Mouse (Mus musculus) 3T3-L1 (cell line): Measurements from ENCODE around the gene Dlk1.

Experiments
- DNase-seq: peaks from one replicate; pipeline ENCODE4 v3.0.0-alpha.2; 2015; ENCODE audit warnings: low read depth, low spot score

Dlk1 gene

DNA sequence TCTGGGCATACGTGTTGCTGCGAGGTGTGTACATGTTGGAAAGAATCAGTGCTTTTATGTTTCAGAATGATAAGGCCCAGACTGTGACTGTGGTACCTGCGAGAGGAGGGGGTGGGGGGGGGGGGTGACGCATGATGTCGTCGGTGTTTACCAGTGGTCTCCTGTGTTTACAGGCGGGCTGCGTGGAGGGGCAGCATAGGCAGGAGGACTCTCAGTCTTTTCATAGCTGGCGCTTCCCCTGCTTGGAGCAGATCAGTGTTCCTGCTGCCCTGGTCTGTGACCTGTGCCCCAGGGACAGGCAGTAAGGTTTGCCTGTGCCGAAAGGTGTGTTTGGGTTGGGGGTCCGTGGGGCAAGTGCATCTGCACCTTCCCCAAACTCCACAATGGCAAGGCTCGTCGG, at the start of gene Dlk1:
TSS of gene Dlk1 (plus strand) at position 232 of the 400 bp plus-strand sequence.
- no peak for DNase-seq

DNA sequence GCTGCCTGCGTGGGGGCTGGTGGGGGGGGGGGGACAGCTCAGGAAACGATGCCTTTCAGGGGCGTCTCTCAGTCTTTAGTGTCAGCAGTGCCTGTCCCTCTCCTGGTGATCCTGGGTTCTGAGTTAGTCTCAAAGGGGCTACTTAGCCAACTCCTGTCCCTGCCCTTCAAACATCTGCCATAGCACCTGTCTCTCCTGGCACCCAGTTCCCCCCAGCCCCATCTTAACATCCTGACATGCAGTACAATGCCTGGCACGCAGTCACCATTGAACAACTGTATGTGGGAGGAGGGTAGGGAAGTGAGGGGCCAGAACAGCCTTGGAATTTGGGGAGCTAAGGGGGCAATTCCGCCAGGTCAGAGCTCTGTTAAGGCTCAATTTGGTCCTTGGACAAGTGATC, 49.7 kb upstream of the Dlk1 start:
- DNase-seq: no peak

DNA sequence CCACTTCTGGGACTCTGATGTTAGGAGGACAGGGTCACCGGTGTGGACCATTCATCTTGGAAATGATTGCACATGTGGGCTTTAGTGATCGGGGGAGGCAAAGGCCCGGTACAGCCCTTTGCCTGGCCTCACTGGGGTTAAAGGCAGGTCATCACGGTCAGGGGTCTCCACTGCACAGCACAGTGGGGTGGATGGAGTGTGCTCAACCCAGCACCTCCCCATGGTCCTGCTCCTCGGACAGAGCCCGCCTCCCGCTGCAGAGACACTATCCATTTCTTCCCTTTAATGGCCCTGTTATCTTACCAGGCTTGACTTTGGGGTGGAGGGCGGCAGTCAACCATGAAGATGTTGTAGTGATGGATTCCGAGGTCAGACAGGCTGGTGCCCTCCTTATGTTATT, 48.9 kb upstream of the Dlk1 start:
- DNase-seq: no peak

DNA sequence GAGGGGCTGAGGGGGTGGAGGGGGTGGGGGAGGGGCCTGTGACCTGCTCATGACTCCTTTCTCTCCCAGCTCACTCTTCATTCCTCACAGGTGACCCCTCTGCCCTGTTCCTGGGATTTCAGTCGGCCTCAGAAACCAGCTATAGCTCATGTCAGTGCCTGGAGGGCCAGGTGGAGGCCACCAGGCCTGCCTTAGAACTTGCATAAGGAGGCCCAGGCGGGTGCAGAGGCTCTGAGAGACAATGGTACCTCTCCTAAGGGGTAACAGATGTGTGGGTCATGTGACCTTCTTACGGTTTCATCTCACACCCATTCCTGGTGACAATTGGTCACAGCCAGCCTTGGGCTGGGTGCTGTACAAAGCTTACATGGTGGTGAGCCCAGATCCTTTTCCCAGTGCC, 46.6 kb upstream of the Dlk1 start:
- DNase-seq: no peak

DNA sequence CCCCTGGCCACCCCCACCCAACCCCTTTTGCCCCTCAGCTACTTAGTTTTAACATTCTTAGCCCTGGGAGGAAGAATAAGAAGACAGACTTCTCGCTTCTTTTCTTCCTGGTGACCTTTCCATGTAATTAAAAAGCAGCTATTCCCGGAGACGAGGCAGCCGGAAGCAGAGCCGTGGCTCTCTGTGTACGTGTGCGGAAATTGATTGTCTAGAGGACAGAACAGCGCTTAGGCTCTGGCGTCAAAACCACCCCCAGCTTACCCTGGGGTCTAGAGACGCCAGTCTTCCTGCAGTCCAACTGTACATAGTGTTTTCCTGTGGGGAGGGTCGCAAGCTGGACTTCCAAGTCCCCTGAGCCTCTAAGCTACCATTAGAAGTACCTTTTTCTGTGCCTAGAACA, 41.9 kb upstream of the Dlk1 start:
- no peak for DNase-seq

DNA sequence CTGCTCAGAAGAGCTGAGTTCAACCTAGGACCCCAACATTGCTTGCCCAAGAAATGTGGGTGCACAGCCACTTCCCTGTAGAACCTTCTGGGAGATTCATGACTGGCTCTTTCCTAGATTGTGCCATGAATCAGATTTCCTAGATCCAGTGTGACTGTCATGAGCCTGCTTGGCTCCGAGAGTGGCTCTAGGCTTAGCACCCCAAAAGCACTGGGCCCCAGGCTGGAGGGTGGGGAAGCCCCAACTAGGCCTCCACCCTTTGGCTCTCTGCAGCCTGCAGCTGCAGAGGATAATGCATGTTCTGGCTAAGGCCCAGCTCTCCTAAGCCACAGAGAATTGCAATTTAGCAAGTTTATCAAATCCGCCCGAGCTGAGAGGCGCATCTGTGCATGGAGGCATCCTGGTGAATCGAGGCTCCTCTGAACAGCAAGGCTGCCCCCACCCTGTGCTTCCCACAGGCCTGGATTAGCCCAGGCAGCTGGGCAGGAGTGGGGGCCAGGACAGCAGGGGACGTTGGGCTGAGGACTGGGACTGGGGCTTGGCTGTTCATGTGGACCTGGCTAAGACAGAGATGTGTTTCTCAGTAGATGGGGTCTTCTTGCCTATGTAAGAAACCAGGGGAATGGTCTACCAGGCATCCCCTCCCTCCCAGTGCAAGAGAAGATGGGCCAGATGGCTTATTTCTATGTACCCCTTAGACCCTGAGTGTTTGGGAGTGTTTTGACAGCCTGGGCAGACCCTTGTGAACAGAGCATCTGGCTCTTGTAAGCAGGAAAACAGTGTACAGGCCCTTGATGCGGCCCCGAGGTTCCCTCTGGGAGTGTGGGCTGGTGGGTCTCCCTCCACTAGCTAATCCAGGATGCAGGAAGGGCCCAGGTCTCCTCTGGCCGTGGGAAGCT, 41.2 kb upstream of the Dlk1 start:
- DNase-seq: no peak

DNA sequence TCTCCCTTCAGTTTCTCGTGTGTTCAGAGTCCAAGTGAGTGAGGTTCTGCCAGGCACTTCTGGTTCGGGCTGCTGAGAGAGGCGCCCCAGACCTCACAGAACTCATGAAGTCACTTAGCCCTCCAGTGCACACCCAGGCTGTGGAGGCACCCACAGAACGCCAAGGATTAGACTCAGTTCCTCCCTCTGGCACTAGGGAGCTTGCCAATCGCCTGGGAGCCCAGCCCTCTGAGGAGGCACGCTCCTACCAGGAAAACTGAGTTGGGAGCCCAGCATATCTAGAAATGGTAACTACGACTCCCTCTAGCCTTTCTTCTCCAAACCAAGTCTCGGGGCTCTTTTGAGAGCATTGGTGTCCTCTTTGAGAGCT, 40.6 kb upstream of the Dlk1 start:
- DNase-seq: no peak

DNA sequence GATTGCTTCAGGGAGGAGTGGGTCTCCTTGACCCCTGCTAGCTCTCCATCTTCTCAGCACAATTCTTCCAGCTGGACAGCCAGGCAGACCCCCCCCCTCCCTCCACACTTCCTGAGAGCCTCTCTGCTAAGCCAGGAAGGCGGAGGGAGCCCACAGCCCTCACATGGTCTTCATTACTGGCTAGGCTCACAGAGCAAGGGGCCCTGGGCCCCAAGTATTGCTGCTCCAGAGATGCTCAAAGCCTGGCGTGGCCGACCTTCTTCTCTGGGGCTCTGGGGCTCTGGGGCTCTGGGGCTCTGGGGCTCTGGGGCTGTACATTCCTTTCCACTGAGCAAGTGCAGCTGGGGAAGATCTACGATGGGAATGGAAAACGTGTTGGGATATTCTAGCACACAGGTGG, 39.9 kb upstream of the Dlk1 start:
- DNase-seq: peak; percentile 76

DNA sequence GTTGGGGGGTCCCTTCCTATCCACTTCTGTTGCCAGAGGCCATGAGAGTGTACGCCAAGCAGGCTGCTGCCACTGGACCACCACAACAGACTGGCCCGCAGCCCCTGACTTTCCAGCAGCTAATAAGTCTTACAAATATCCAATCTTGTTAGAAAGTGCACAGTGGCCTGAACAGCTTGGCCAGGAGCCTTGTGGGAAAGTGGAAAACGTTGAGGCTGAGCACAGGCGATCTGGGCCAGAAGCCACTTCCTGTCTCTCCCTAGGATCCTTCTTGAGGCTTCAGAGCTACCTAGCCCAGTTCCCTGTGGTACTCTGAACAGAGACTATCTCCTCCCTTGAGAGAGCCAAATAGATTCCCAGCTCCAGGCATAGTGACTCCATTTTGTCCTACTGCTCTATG, 39.3 kb upstream of the Dlk1 start:
- DNase-seq: peak; percentile 48

DNA sequence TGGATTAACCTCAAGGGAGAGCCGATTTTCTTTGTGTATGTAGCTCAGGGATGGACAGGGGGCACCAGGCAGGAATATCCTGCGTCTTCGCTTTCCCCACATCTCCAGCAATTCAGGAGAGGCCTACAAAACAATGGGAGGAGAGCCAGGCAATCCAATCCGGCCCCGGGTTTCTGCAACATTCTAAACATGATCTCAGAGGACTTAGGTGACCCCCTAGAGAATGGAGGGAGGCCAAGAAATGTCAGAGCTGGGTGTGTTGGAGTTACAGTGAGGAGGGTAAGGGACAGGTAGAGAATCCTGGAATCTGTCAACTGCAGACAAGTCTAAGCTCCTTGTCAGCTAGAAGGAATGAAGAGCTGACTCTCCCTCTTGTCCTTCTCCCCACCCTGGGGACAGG, 35.9 kb upstream of the Dlk1 start:
- DNase-seq: peak; percentile 87

DNA sequence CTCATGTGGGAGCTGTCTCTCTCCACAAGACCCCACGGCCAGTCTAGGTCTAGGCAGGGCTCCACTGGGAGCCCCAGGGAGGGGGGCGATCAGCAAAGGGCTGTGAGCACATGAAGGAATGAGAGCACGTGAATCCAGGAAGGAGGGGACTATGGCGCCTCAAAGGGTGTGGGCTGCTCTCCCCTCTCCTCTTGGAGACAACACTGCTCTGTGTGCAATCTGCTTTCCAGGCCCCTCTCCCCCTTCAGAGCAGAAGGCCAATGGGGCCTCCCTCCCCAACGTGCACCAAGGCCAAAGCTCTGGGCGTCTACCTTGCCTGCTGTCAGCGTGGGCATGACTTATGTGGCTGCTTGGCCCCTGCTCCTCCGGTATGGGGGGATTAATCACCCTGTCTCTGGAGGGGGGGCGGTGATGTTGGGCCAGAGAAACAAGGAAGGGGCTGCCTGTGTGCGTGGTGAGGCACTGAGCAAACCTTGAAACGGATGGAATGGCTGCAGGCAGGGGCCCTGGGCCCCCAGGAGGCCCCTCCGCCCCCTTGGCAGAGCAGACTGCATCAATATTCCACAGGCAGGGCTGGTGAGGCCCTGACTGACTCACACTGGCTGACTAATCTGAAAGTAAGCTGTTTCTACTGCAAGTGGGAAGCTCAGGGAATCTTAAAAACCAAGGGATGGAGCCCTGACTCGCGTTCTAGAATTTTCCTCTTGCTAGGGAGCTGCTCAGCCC, 35.0 kb upstream of the Dlk1 start:
- peak; percentile 97 for DNase-seq

DNA sequence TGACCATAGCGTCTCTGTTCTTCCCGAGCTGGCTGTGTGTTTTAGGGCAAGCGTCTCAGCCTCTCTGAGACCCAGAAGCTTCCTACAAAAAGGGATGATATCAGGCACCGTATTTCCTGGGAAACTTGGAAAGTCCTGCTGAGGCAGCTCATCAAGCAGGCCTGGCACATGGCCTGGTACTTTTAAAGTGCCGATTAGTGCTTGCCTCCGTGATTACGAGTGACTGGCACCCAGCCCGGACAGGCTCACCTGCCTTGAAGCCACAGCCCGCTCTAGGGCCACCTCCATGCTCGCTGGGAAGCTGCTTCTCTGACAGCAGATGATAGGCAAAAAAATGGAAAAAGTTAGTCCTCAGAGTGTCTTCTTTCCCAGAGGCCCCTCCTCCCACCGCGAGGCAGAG, 32.6 kb upstream of the Dlk1 start:
- DNase-seq: no peak

DNA sequence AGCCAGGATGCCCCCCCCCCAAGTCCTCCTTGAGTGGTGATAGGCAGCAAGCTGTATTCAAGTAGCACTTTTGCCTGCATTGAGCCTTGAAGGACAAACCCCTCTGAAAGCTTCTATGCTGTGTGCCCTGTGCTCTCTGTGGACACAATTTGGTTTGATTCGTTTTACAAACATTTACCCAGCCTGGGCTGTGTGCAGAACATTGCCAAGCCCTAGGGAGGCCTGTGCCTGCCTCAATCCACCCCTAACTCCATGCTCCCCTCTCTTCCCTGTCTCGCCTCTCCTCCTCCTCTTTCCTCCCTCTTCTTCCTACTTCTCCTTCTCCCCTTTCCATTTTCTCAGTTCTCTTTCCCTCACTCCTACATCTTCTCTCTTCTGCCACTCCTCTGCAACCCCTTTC, 29.5 kb upstream of the Dlk1 start:
- no peak for DNase-seq

DNA sequence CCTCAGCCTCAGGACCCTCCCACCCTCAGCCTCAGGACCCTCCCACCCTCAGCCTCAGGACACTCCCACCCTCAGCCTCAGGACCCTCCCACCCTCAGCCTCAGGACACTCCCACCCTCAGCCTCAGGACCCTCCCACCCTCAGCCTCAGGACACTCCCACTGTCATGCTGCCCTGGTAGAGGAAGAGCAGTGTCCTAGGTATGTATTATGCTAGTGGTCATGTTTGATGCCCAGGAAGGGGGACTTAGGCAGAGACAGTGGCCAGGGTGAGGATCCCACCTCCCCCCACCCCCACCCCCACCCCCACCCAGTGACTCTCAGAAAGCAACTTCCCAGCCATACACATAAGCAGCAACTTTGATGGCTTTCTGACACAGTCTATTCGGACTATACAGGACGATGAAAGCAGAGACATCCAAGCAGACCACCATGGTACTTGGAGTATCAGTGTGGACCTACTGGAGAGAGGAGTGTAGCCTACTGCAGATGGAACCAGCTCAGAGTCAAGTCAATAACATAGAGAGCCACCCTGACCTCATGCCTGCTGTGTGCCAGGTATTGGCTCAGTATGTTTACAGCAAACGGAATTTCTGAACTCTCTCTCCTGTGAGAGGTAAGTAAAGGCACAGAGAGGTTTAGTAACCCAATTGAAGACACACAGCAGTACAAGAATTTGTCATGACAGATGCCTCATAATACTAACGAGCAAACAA, 28.8 kb upstream of the Dlk1 start:
- no peak for DNase-seq

DNA sequence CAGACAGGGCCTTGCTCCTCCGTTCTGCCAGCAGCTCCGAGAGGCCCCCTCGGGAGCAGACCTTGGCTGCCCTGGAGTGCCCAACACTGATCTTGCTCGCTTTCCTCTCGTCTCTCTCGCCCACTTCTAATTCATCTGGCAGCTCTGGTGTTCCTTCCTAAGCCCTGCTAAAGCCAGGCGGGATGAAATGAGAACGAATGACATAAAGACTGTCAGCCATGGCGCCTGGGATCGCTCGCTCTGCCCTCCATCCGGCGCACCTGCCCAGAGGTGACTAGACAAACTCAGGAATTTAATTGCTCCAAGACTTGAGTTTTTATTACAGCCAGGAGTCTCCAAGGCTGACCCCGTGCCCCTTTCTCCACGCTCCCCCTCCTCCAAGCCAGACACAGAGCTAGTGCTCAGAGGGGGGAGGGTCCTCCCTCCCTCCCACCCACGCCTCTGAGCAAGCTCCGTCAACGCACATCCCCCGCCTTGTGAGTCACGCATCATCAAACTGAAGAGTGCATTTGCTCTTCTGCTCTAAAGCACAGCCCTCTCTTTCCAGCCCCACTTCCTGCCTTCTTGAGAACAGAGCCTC, 27.8 kb upstream of the Dlk1 start:
- DNase-seq: no peak

DNA sequence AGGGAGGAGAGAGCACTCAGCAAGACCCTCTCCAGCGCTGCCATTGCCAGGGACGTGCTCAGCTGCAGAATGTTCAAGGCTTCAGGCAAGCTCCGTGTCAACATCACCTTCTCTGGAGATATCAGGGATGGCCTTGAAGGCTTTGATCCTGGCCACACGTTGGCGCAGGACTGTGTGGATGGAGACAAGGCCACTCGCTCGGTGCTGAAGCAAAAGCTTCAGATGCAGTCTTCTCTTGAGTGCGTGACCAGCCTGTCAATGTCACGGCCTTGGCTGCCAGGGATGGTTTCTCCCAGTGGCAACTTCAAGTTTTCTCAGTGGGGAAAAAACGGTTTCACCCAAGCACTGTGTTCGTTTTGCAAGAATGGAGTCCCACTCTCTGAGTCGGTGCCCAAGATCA, 26.6 kb upstream of the Dlk1 start:
- no peak for DNase-seq

DNA sequence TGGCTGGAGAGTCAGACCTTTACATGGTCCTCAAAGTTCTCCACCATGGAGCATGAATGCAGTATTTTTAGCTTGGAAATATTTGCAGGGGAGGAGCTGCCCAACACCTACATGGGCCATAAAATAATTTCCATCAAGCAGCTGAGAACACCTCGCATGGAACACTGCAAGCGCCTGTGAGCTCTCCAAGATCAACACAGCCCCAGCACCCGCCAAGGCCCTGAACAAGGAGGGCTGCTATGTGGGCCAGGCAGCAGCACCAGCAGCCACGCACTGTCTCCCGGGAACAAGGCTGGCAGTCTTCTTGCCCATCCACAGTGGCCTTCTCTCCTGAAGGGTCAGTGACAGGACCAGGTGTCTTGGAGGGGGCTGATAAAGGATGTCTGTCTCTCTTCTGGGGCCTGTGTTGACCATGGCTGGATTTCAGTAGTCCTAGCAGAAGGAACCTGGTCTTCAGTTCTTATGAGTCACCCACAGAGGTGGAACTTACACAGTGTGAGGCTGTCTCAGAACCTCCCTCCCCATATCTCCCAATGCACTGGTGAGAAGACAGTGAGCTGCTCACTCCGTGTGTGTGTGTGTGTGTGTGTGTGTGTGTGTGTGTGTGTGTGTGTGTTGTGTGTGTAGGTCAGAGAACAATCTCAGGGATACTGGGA, 20.0 kb upstream of the Dlk1 start:
- no peak for DNase-seq

DNA sequence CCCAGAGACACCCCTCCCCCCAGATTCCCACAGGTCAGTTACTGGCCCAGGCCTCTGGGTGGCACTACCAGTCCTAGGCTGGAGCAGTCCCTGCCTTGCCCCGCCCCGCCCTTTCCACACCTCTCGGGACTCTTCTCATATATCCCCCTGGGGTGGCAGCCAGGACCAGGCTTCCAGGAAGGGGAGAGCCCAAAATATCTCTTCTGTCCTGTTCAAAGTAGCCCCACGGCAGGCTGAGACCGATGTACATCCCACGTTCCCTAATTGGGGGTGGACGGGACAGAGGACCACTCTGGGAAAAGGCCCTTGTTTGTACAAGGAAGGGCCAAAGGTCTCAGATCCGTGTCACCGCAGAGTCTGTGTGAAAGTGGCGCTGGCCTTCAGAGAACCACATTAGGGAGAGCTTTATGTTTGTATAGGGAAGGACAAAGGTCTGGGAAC, 16.2 kb upstream of the Dlk1 start:
- DNase-seq: peak; percentile 56

DNA sequence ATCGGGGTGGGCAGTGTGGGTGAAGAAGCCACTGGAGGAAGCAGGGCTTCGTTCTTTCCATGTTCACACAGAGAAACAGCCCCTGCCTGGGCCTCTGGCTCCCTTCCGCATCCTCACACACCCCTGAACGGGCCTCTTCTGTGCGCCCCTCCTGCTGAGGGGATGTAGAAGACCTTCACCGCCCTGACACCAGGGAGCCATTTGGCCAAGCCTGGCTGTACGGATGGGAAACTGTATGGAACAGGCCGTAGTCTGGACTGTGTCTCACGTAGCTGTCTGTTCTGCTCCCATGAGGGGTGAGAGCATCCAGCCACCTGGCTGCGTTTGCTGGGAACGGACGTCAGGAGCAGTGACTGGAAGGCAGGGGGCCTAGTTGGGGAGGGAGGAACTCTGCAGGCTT, 15.8 kb upstream of the Dlk1 start:
- no peak for DNase-seq

DNA sequence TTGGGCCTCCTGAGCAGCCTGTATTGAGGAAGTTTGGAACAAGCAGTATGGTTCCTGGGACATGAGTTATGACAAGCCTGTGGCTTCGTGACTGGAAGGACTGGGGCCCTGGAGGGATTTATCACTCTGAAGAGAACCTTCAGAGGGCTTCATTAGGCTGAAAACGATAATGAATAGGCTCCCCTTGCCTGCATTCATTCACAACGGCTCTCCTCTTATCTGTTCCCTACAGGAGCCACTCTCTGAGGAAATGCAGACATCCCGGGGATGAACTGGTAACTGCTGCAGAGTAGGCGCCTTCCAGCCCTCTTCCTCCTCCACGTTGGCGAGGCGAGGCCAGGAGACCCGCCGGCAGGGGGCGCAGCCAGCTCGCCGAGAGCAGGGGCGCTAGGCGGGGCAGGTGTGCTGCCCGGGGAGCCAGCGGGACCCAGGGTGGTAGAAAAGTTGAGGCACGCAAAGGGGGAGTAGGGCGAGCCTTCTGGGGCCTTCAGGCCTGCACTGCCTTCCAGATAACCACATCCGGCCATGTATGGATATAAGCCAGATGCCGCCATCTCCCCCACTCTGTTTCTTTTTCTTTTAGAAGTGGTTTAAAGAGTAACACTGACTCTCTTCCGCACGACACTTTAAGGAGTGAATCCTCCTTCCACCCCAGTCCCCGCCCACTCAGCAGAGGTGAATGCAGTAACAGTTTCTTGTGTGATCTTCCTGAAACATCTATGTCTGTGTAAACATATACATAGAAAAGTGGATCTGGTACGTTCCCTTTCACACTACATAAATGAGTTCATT, 14.9 kb upstream of the Dlk1 start:
- DNase-seq: no peak

DNA sequence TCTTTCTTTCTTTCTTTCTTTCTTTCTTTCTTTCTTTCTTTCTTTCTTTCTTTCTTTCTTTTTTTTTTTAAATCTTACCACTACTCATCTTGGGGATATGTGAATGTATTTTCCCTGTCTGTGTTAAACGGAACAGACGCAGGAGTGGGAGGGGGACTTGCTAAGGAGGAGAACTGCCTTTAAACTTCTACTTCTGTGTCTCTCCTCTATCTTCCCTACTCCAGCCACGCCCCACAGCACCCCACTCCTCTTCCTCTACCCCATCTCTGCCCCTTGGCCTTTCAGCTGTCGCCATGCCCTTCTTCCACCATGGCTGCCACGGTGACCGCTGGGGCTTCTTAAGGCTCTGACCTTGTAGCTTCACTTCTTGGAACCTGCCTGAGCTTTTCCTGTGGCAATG, 14.2 kb upstream of the Dlk1 start:
- no peak for DNase-seq
